Mouse (Mus musculus) bone marrow, adult 2 months (tissue): Measurements from ENCODE around the gene Nudt19. TPM values are rescaled to one million over a fixed set of nuclear protein-coding genes. Genes with fewer than 3 reads are reported as not detected.
"Not testable (repeated sequence)": the region's sequence is repeated elsewhere in the genome, so short reads cannot be mapped to it uniquely, and the experiment has no call there.

Experiments
- H3K27ac ChIP-seq: fragments of 200-500 bp; 2 replicates; pipeline ENCODE4 v1.5.1; 2012; ENCODE audit warnings: low read depth, mild to moderate bottlenecking, control low read depth, inconsistent platforms, low read length; ENCODE audit not compliant: control insufficient read depth, poor library complexity, insufficient read depth
- H3K4me1 ChIP-seq: fragments of 200-500 bp; 2 replicates; pipeline ENCODE4 v1.6.1; 2011; ENCODE audit warnings: low read length; ENCODE audit not compliant: control insufficient read depth, insufficient read depth
- H3K4me3 ChIP-seq: fragments of 200-500 bp; replicated peaks from 2 replicates; pipeline ENCODE3; 2011; ENCODE audit warnings: mild to moderate bottlenecking, low read depth, low read length, control low read depth; ENCODE audit not compliant: control insufficient read depth
- CTCF ChIP-seq: fragments of 200-500 bp; IDR thresholded peaks from 2 replicates; pipeline ENCODE4 v1.5.1; 2011; ENCODE audit warnings: low read length, control low read depth; ENCODE audit not compliant: control insufficient read depth, insufficient read depth
- POLR2A ChIP-seq: fragments of 200-500 bp; IDR thresholded peaks from 2 replicates; pipeline ENCODE4 v1.6.1; 2011; ENCODE audit warnings: low read depth, mild to moderate bottlenecking, control low read depth, low read length, borderline replicate concordance; ENCODE audit not compliant: control insufficient read depth
- WGBS: fragments of 180-500 bp; shearing (Covaris S2); methylation state at CpG from one replicate; pipeline ENCODE4 v1.1.7; 2018; 5-methylcytosine and 5-hydroxymethylcytosine counted together
- polyA plus RNA-seq: library from polyadenylated mRNA; stranded (reverse); fragments of >200 nt; gene quantifications from 2 replicates; pipeline ENCODE4 v1.2.4, GENCODE M21; 2011; ENCODE audit warnings: low replicate concordance; ENCODE audit not compliant: missing spikeins, insufficient read depth, insufficient read length

The Nudt19 gene
- polyA plus RNA-seq, 1 experiment, result 29.6 TPM

GRCm38 (mm10) chr7:35535750-35536512 is 20.2 kb downstream of the Nudt19 start:
- no peak overlapping the region for H3K27ac ChIP-seq
- WGBS, result 52% methylated on average over 12 of the region's 12 CpGs
- TF ChIP-seq POLR2A (no peak), CTCF (no peak)
- no peaks in the 10 kb centered on the region for H3K4me1 ChIP-seq
- no peak overlapping the region for H3K4me3 ChIP-seq

- WGBS, result 84% methylated on average over 1 of the region's 1 CpGs
- H3K4me3 ChIP-seq, H3K27ac ChIP-seq, H3K4me1 ChIP-seq: not testable (repeated sequence)
These were observed 25.6 kb downstream of the Nudt19 start for GRCm38 (mm10) chr7:35530544-35530943.

- TF ChIP-seq CTCF (no peak), POLR2A (no peak)
- H3K4me3 ChIP-seq, result no peak overlapping the region
- H3K4me1 ChIP-seq, result no peaks in the 10 kb centered on the region
- WGBS, result 75% methylated on average over 3 of the region's 3 CpGs
- H3K27ac ChIP-seq, result no peak overlapping the region
These were observed 26.1 kb downstream of the Nudt19 start for GRCm38 (mm10) chr7:35530026-35530425.

- Histone ChIP-seq H3K4me1 (no peaks in the 10 kb centered on the region), H3K4me3 (no peak overlapping the region), H3K27ac (no peak overlapping the region)
- WGBS, result 3% methylated on average over 2 of the region's 2 CpGs
- TF ChIP-seq CTCF, result no peak
- TF ChIP-seq POLR2A, result no peak
These were observed 29.3 kb downstream of the Nudt19 start for GRCm38 (mm10) chr7:35526795-35527194.

- no peaks in the 10 kb centered on the region for H3K4me1 ChIP-seq
- TF ChIP-seq POLR2A (no peak), CTCF (no peak)
- WGBS, result 25% methylated on average over 4 of the region's 4 CpGs
- H3K27ac ChIP-seq, result no peak overlapping the region
- H3K4me3 ChIP-seq, result no peak overlapping the region
These were observed 54.1 kb downstream of the Nudt19 start for GRCm38 (mm10) chr7:35501995-35502394.

GRCm38 (mm10) chr7:35497516-35497915 is 58.6 kb downstream of the Nudt19 start:
- Histone ChIP-seq H3K27ac (no peak overlapping the region), H3K4me1 (no peaks in the 10 kb centered on the region), H3K4me3 (no peak overlapping the region)
- 87% methylated on average over 2 of the region's 2 CpGs for WGBS
- TF ChIP-seq POLR2A (no peak), CTCF (no peak)

Other genes starting within 250 kb of the Nudt19 start
- gene Gpatch1, start 237.9 kb downstream of the Nudt19 start, polyA plus RNA-seq, result 1.9 and 7.1 TPM in 2 replicates
- 2.0 TPM in 1 of 2 replicates, not detected in the other for gene Rhpn2, start 222.1 kb downstream of the Nudt19 start, polyA plus RNA-seq
- gene Faap24, start 159.5 kb downstream of the Nudt19 start, polyA plus RNA-seq, result 7.3 and 8.2 TPM in 2 replicates
- gene Cep89, start 159.3 kb downstream of the Nudt19 start, polyA plus RNA-seq, result 39.2 and 54.7 TPM in 2 replicates
- not detected in 2 replicates for gene Slc7a9, start 107.5 kb downstream of the Nudt19 start, polyA plus RNA-seq
- gene Tdrd12, start 18.6 kb downstream of the Nudt19 start, polyA plus RNA-seq, result 2.3 TPM in 1 of 2 replicates, not detected in the other
- gene Rgs9bp, start 29.3 kb upstream of the Nudt19 start, polyA plus RNA-seq, result 0.29 and 0.45 TPM in 2 replicates
- 12.8 and 20.7 TPM in 2 replicates for gene Ankrd27, start 29.9 kb upstream of the Nudt19 start, polyA plus RNA-seq
- 53.5 and 89.4 TPM in 2 replicates for gene Pdcd5, start 91.2 kb upstream of the Nudt19 start, polyA plus RNA-seq
- 1.8 and 3.1 TPM in 2 replicates for gene Dpy19l3, start 198.2 kb upstream of the Nudt19 start, polyA plus RNA-seq
- gene Zfp507, start 246.7 kb upstream of the Nudt19 start, polyA plus RNA-seq, result 4.9 and 12.2 TPM in 2 replicates